ENCODE assay signal across 23 mouse cellular contexts in the genomic region with DNA sequence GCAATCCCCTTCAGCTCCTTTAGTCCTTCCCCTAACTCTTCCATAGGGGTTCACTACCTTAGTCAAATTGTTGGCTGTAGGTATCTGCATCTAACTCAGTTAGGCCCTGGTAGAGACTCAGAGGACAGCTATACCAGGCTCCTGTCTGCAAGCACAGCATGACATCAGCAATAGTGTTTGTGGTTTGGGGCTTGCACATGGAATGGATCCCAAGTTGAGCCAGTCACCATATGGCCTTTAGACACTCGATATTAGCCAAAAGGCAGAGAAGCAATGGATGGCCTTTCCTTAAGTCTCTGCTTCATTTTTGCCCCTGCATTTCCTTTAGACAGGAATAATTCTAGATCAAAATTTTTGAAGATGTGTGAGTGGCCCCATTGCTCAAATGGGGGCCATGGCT.
"Had no signal": no experiment of that assay in that cellular context is flagged by ENCODE, and none has a peak within 500 bp of the region (broad histone marks: within the 10 kb centered on the region; RNA-seq: fewer than 3 reads in every experiment).

No protein-coding gene starts in this region.

- DNase-seq: kidney, postnatal 25 days; layer of hippocampus, postnatal 36 days; left cerebral cortex, postnatal 4 days; liver, postnatal 0 days; lung, embryonic 14.5 days; retina, postnatal 1 day; right cerebral cortex, postnatal 25 days; spleen, adult 18-20 months; thymus, postnatal 25 days had no signal

- H3K9me3 ChIP-seq: limb, embryonic 12.5 days; limb, embryonic 15.5 days; midbrain, embryonic 12.5 days; midbrain, embryonic 15.5 days; neural tube, embryonic 12.5 days; neural tube, embryonic 15.5 days; stomach, embryonic 15.5 days had no signal

- H3K27ac ChIP-seq: kidney, postnatal 0 days; layer of hippocampus, adult 2 months; left cerebral cortex, adult 2 months; limb, embryonic 12.5 days; limb, embryonic 15.5 days; liver, embryonic 14.5 days; macrophage; midbrain, embryonic 12.5 days; midbrain, embryonic 15.5 days; neural tube, embryonic 12.5 days; neural tube, embryonic 15.5 days; stomach, embryonic 15.5 days had no signal

- ATAC-seq: liver, postnatal 0 days; lung, postnatal 0 days; midbrain, embryonic 15.5 days had no signal

- H3K9ac ChIP-seq: limb, embryonic 12.5 days; limb, embryonic 15.5 days; liver, embryonic 14.5 days; liver, postnatal 0 days; lung, embryonic 14.5 days; midbrain, embryonic 12.5 days; midbrain, embryonic 15.5 days; neural tube, embryonic 12.5 days; neural tube, embryonic 15.5 days; stomach, embryonic 15.5 days had no signal

- H3K4me3 ChIP-seq: layer of hippocampus, adult 2 months; left cerebral cortex, adult 2 months; limb, embryonic 12.5 days; limb, embryonic 15.5 days; midbrain, embryonic 12.5 days; midbrain, embryonic 15.5 days; neural tube, embryonic 12.5 days; neural tube, embryonic 15.5 days; stomach, embryonic 15.5 days had no signal

- H3K27me3 ChIP-seq: limb, embryonic 12.5 days; limb, embryonic 15.5 days; midbrain, embryonic 12.5 days; midbrain, embryonic 15.5 days; neural tube, embryonic 12.5 days; neural tube, embryonic 15.5 days; stomach, embryonic 15.5 days had no signal

- H3K36me3 ChIP-seq: limb, embryonic 12.5 days; limb, embryonic 15.5 days; midbrain, embryonic 12.5 days; midbrain, embryonic 15.5 days; neural tube, embryonic 12.5 days; neural tube, embryonic 15.5 days; stomach, embryonic 15.5 days had no signal

- H3K4me2 ChIP-seq: limb, embryonic 12.5 days; limb, embryonic 15.5 days; liver, embryonic 11.5 days; lung, embryonic 14.5 days; midbrain, embryonic 12.5 days; midbrain, embryonic 15.5 days; neural tube, embryonic 12.5 days; neural tube, embryonic 15.5 days; stomach, embryonic 15.5 days had no signal

- H3K4me1 ChIP-seq: limb, embryonic 12.5 days; limb, embryonic 15.5 days; midbrain, embryonic 12.5 days; midbrain, embryonic 15.5 days; neural tube, embryonic 12.5 days; neural tube, embryonic 15.5 days; stomach, embryonic 15.5 days had no signal
